ENCODE assay signal across 20 mouse cellular contexts in the genomic region with DNA sequence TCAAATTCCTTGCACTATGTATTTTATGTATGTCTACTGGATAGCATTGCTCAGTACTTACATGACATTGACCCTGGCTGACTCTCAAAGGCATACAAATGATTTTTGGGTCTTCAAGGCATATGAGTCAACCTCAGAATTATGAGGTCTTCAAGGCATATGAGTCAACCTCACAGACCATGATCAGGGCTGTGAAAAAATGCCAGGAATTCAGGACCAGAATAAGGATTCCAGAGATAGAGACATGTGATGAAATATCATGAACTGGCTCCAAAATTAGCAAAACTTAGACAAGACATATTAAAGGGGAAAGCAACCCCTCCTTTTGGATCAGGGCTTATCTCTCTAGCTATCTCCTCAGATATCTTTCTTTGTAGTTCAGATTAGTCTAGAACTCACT. TPM values are rescaled to one million over a fixed set of nuclear protein-coding genes. Genes with fewer than 3 reads are reported as not detected.
DNase-seq lines count a peak whose midpoint lies in the region; TF ChIP-seq lines count a peak whose summit lies in the region.
"Had no signal": no experiment of that assay in that cellular context is flagged by ENCODE, and none has a peak within 500 bp of the region (broad histone marks: within the 10 kb centered on the region; RNA-seq: fewer than 3 reads in every experiment).

No protein-coding gene starts in this region.

- DNase-seq in adrenal gland, adult 2 months, result peak; percentile 45
- no peak for DNase-seq in adrenal gland, postnatal 4 days (ENCODE audit: low spot score in 2 of 2)
- peak; percentile 18 for DNase-seq in lung, postnatal 25 days (ENCODE audit: low spot score)
- DNase-seq in lung, postnatal 10 days, result no peak
- no peak for DNase-seq in layer of hippocampus, adult 2 months (ENCODE audit: low spot score in 2 of 2)
- no peak for DNase-seq in left cerebral cortex, postnatal 10 days (ENCODE audit: extremely low spot score in 1 of 2, low spot score in 2 of 2)
- DNase-seq: adrenal gland, postnatal 25 days; cerebellum, adult 11 months; cerebellum, adult 8-10 months; cerebellum, postnatal 25 days; forebrain, postnatal 0 days; gastrocnemius, postnatal 36 days; heart, adult 2 months; heart, postnatal 14 days had no signal

- intact Hi-C loops in left cerebral cortex, postnatal 10 days (cut with DNase I), result no loop called here

- no peak overlapping the region for H3K4me3 ChIP-seq in brown adipose tissue, adult 24 weeks (ENCODE audit: insufficient read depth, low read depth, low read length)
- H3K4me3 ChIP-seq in layer of hippocampus, adult 2 months, result no peak overlapping the region
- H3K4me3 ChIP-seq: embryonic facial prominence, embryonic 13.5 days; forebrain, embryonic 13.5 days; heart, adult 2 months; heart, embryonic 15.5 days; hindbrain, embryonic 13.5 days had no signal

- peak overlapping the region; percentile 94 for H3K27ac ChIP-seq in brown adipose tissue, adult 24 weeks (replicated peaks; ENCODE audit: low read depth, low read length)
- H3K27ac ChIP-seq in layer of hippocampus, adult 2 months, result no peak overlapping the region
- H3K27ac ChIP-seq: embryonic facial prominence, embryonic 13.5 days; forebrain, embryonic 13.5 days; heart, adult 2 months; heart, embryonic 15.5 days; hindbrain, embryonic 13.5 days; hindbrain, postnatal 0 days had no signal

- H3K4me1 ChIP-seq in brown adipose tissue, adult 24 weeks (ENCODE audit: control insufficient read depth, insufficient read depth, insufficient read length, low read length), result peaks cover 29% of the 10 kb centered on the region
- H3K4me1 ChIP-seq: embryonic facial prominence, embryonic 13.5 days; forebrain, embryonic 13.5 days had no signal

- TF ChIP-seq CTCF in layer of hippocampus, adult 2 months (conservative IDR thresholded peaks at IDR 0.05), result no peak

RNA-seq across cellular contexts. Expression of a gene that starts 43.3 kb away (rescaled TPM):
- total RNA-seq in adrenal gland, adult 2 months (2021), result 10 to 100 TPM; 22.2 to 26.7 TPM
- 7.8 and 8.8 TPM in 2 replicates for polyA plus RNA-seq in adrenal gland, adult 2 months (2012; rRNA removed)
- total RNA-seq in adrenal gland, postnatal 4 days (2021), result 10 to 100 TPM; 28.6 to 31.5 TPM
- polyA plus RNA-seq in brown adipose tissue, adult 24 weeks (2012; ENCODE audit: insufficient read depth, insufficient read length, missing spikeins), result 7.5 and 9.1 TPM in 2 replicates
- 100 to 1,000 TPM; 148 to 155 TPM for total RNA-seq in layer of hippocampus, adult 2 months (2021)
- total RNA-seq in left cerebral cortex, postnatal 10 days (2021), result 100 to 1,000 TPM; 152 to 156 TPM

Comparison
In these comparisons a context has a peak if more than half of its experiments do, and no peak if none do; other contexts are left out.
1. DNase-seq: peak in adrenal gland, adult 2 months (single experiment) and lung, postnatal 25 days (single experiment); none in adrenal gland, postnatal 4 days (0 of 2), lung, postnatal 10 days (single experiment), layer of hippocampus, adult 2 months (0 of 2) and left cerebral cortex, postnatal 10 days (0 of 2).
2. RNA of a gene that starts 43.3 kb away (total RNA-seq): 152 to 156 TPM in left cerebral cortex, postnatal 10 days and 148 to 155 TPM in layer of hippocampus, adult 2 months; 28.6 to 31.5 TPM in adrenal gland, postnatal 4 days and 22.2 to 26.7 TPM in adrenal gland, adult 2 months; every median in the first group is over 4 times any median in the second.